Mouse (Mus musculus): Measurements from ENCODE around the gene Dnajc13. TPM values are rescaled to one million over a fixed set of nuclear protein-coding genes. Genes with fewer than 3 reads are reported as not detected.

Gene Dnajc13
- polyA plus RNA-seq, 1 experiment = 86.3 TPM

DNA sequence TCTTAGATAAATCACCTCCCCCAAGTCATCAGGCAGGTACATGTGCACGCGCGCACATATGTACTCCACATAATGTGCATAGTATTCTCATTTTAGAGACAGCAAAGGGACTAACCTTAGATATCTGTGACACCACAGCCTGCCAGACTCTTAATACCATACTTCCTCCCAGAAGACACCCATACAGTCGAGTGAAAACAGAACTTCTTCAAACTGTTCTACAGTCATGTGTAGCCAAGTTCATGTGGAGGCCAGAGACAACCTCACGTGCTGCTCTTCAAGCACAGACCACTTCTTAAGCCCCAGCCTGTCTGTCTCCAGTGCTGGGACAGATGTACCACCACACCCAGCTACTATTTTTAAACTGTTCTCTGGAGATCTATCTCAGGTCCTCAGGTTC is 29.7 kb downstream of the Dnajc13 start:
- TF ChIP-seq POLR2A (IDR thresholded peaks at IDR 0.05; ENCODE audit: borderline replicate concordance, extremely low read depth, insufficient read depth, insufficient read length, poor library complexity, severe bottlenecking) (no peak), CTCF (IDR thresholded peaks at IDR 0.05; ENCODE audit: borderline replicate concordance, extremely low read depth, insufficient read depth, insufficient read length) (no peak)
- DNase-seq (ENCODE audit: low read depth) = no peak

DNA sequence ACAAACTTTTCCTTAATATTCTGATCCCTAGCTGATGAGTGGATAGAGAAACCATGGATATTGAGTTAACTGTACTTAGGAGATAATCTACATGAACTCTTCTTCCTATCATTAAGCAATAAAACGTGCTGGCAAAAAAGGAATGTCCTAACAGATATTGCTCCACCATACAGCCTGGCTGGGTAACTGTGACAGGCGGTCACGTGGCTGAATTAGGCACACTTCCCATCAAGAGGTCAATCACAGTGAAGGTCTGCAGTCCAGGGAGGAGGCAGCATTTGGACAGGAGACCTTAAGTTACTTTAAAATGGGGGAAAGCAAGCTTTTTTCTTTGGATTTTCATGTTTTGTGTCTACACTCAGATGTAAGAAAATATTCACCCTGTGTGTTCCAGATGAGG is 30.7 kb downstream of the Dnajc13 start:
- DNase-seq (ENCODE audit: low read depth) = no peak
- no peak for TF ChIP-seq CTCF (IDR thresholded peaks at IDR 0.05; ENCODE audit: borderline replicate concordance, extremely low read depth, insufficient read depth, insufficient read length)
- no peak for TF ChIP-seq POLR2A (IDR thresholded peaks at IDR 0.05; ENCODE audit: borderline replicate concordance, extremely low read depth, insufficient read depth, insufficient read length, poor library complexity, severe bottlenecking)

DNA sequence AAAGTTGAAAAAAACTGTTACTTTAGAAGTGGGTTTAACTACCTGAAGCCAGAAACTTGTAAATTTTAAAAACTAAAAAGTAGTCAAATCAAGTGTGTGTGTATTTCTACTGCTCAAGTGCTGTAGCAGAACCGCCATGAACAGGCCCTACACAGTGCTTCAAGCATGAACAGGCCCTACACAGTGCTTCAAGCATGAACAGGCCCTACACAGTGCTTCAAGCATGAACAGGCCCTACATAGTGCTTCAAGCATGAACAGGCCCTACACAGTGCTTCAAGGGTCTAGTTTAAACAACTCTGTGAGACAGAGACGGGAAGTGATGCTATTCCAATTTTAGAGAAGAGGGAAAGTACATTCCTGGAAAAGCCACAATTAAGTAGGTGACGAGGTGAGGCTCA is 51.3 kb downstream of the Dnajc13 start:
- DNase-seq (ENCODE audit: low read depth) = no peak
- TF ChIP-seq CTCF (IDR thresholded peaks at IDR 0.05; ENCODE audit: borderline replicate concordance, extremely low read depth, insufficient read depth, insufficient read length) (no peak), POLR2A (IDR thresholded peaks at IDR 0.05; ENCODE audit: borderline replicate concordance, extremely low read depth, insufficient read depth, insufficient read length, poor library complexity, severe bottlenecking) (no peak)

DNA sequence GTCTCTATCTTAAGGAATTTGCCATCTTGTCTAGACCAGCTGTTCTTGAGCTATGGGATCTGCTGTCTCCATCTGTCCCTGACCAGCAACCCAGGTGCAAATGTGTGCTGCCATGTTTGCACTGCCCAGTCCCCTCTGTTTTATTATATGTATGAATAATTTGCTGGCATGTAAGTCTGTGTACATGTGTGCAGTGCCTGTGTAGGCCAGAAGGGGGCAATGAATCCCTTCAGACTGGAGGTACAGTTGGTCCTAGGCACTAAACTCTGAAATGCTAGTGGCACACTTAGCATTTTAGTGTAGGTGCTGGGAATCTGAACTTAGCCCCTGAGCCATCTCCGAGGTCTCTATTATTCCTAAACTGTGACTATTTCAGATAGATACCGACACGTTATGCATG is 58.9 kb downstream of the Dnajc13 start:
- no peak for TF ChIP-seq POLR2A (IDR thresholded peaks at IDR 0.05; ENCODE audit: borderline replicate concordance, extremely low read depth, insufficient read depth, insufficient read length, poor library complexity, severe bottlenecking)
- TF ChIP-seq CTCF (IDR thresholded peaks at IDR 0.05; ENCODE audit: borderline replicate concordance, extremely low read depth, insufficient read depth, insufficient read length) = peak; percentile 62; the same call in 1 of the 2 replicates
- peak; percentile 65 for DNase-seq (ENCODE audit: low read depth)

DNA sequence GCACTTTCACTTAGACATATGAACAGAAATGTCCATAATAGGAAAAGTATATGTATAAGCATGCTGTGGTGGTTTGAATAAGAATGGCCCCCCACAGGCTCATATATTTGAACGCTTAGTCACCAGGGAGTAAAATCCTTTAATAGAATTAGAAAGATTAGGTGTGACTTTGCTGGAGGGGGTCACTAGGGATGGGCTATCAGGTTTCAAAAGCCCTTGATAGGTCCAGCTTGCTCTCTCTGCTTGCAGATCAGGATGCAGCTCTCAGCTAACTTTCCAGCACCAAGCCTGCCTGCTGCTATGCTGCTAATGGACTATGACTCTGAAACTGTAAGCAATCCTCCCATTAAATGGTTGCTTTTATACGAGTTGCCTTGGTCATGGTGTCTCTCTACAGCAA is 68.2 kb downstream of the Dnajc13 start:
- no peak for TF ChIP-seq CTCF (IDR thresholded peaks at IDR 0.05; ENCODE audit: borderline replicate concordance, extremely low read depth, insufficient read depth, insufficient read length)
- TF ChIP-seq POLR2A (IDR thresholded peaks at IDR 0.05; ENCODE audit: borderline replicate concordance, extremely low read depth, insufficient read depth, insufficient read length, poor library complexity, severe bottlenecking) = no peak
- DNase-seq (ENCODE audit: low read depth) = no peak

DNA sequence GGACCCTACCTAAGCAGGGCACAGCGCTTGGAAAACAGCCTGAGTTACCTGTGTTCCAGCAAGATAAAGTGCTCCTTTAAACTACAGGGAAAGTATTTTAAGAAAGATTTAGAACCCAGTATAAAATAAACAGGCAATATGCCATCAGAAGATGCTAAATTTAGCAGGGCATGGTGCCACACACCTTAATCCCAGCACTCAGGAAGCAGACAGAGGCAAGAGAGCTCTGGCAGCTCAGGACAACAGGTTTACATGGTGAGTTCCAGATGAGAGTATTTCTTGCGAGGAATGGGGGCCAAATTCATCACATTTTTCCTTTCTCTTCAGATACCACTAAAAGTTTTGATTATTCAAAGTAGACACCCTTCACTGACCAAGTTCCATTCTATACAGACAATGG is 68.8 kb downstream of the Dnajc13 start:
- no peak for DNase-seq (ENCODE audit: low read depth)
- TF ChIP-seq CTCF (IDR thresholded peaks at IDR 0.05; ENCODE audit: borderline replicate concordance, extremely low read depth, insufficient read depth, insufficient read length) = no peak
- no peak for TF ChIP-seq POLR2A (IDR thresholded peaks at IDR 0.05; ENCODE audit: borderline replicate concordance, extremely low read depth, insufficient read depth, insufficient read length, poor library complexity, severe bottlenecking)

DNA sequence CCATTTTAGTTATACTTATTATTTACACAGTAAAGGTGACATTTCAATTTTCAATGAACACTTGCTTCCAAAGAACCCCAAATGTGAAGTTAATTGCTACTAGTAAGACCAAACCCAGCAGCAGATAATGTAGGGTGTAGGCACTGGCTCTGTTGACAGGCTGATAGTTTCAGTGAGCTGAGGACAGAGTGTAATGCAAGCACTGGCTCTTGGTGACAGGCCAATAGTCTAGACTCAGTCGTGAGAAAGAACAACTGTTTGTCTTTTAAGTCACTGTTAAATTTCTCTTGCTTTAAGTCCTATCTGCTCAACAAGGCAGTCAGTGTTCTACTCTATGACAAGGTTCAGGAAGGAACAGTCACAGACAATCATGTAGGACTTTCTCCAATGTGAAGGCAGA is 69.4 kb downstream of the Dnajc13 start:
- no peak for DNase-seq (ENCODE audit: low read depth)
- TF ChIP-seq CTCF (IDR thresholded peaks at IDR 0.05; ENCODE audit: borderline replicate concordance, extremely low read depth, insufficient read depth, insufficient read length) (no peak), POLR2A (IDR thresholded peaks at IDR 0.05; ENCODE audit: borderline replicate concordance, extremely low read depth, insufficient read depth, insufficient read length, poor library complexity, severe bottlenecking) (no peak)

DNA sequence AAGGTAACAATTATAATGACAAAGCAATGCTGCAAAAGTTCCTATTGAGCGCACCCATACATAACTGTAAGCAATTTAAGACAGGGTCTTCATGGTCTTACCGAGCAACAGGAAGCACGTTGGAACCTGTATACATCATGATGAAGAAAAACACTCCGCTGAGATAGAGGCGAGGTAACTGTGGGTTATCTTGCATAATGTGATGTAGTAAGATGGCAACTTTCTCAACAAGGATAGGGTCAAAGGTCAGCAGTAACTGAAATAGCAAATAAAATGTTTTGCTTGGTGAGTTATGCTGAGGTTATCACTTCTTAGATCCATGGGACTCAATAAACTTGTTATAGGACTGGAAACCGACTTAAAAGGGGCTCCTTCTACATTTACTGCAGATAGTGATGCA is 70.2 kb downstream of the Dnajc13 start:
- DNase-seq (ENCODE audit: low read depth) = no peak
- TF ChIP-seq POLR2A (IDR thresholded peaks at IDR 0.05; ENCODE audit: borderline replicate concordance, extremely low read depth, insufficient read depth, insufficient read length, poor library complexity, severe bottlenecking) (no peak), CTCF (IDR thresholded peaks at IDR 0.05; ENCODE audit: borderline replicate concordance, extremely low read depth, insufficient read depth, insufficient read length) (no peak)

DNA sequence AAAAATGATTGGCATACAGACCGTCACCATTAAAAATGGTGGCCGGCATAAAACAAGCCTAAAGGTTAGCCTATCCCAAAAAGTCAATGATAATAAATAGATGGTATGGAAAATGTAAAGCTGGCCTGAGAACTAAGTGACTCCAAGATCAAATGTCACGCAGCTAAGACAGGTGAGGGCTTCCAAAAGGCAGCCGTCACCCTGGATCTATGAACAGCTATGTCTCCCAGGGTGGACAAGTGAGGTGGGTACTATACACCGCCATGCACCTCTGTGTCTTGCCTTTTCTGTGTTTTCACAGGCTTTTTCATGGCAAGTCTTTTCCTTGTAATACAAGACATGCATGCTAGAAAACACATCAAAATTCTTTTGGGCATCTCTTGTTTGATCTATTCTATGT is 73.1 kb downstream of the Dnajc13 start:
- TF ChIP-seq CTCF (IDR thresholded peaks at IDR 0.05; ENCODE audit: borderline replicate concordance, extremely low read depth, insufficient read depth, insufficient read length) = no peak
- TF ChIP-seq POLR2A (IDR thresholded peaks at IDR 0.05; ENCODE audit: borderline replicate concordance, extremely low read depth, insufficient read depth, insufficient read length, poor library complexity, severe bottlenecking) = no peak
- DNase-seq (ENCODE audit: low read depth) = no peak

DNA sequence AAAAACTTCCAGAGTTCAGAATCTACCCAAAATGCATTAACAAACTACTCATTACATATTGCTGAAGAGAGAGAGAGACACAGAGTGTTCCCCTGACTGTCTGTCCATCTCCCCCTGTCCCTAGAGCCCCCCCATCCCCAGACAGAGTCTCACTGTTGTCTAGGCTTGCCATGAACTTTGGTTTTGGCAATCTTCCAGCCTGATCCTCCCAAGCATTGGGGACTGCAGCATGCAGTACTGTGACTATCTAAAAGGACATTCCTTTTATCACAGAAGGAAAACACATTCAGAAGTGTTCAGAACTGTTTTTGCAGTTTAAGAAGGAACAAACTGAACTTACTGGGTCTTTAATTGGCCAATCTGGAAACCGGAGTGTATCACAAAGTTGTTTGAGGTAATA is 74.0 kb downstream of the Dnajc13 start:
- TF ChIP-seq POLR2A (IDR thresholded peaks at IDR 0.05; ENCODE audit: borderline replicate concordance, extremely low read depth, insufficient read depth, insufficient read length, poor library complexity, severe bottlenecking) (no peak), CTCF (IDR thresholded peaks at IDR 0.05; ENCODE audit: borderline replicate concordance, extremely low read depth, insufficient read depth, insufficient read length) (no peak)
- peak; percentile 18 for DNase-seq (ENCODE audit: low read depth)

DNA sequence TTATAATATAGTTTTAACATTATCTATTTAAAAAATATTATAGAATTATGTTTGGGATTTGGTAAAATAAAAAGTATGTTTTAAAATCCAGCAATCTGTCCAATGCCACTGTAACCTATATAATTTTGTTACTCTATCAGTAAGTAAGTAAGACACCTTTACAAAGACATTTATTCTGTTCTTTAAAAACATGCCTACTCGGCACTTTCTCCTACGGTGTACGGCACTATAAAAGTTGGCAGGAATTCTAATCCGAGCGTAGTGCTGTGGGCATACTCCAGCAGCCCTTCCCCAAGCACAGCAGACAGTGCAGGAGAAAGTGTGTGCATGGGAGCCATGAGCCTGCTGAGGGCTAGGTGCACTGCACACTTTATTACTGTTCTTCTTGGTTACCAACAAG is 75.7 kb downstream of the Dnajc13 start:
- no peak for TF ChIP-seq CTCF (IDR thresholded peaks at IDR 0.05; ENCODE audit: borderline replicate concordance, extremely low read depth, insufficient read depth, insufficient read length)
- TF ChIP-seq POLR2A (IDR thresholded peaks at IDR 0.05; ENCODE audit: borderline replicate concordance, extremely low read depth, insufficient read depth, insufficient read length, poor library complexity, severe bottlenecking) = no peak
- no peak for DNase-seq (ENCODE audit: low read depth)

DNA sequence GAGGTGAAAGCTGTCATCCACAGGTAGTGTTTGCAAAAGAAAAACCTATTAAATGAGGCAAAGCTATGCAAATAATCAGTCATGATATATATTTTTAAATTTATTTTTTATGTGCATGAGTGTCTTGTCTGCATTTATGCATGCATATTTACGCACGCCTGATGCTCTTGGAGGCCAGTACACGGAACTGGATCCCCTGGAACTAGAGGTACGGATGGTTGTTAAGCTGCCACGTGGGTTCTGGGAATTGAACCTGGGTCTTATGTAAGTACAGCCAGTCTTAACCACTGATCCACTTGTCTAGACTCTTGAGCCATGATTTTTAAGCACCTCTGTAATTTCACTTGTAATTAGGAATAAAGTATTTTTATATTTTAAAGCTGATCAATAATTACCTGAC is 79.5 kb downstream of the Dnajc13 start:
- no peak for DNase-seq (ENCODE audit: low read depth)
- TF ChIP-seq CTCF (IDR thresholded peaks at IDR 0.05; ENCODE audit: borderline replicate concordance, extremely low read depth, insufficient read depth, insufficient read length) (no peak), POLR2A (IDR thresholded peaks at IDR 0.05; ENCODE audit: borderline replicate concordance, extremely low read depth, insufficient read depth, insufficient read length, poor library complexity, severe bottlenecking) (no peak)

DNA sequence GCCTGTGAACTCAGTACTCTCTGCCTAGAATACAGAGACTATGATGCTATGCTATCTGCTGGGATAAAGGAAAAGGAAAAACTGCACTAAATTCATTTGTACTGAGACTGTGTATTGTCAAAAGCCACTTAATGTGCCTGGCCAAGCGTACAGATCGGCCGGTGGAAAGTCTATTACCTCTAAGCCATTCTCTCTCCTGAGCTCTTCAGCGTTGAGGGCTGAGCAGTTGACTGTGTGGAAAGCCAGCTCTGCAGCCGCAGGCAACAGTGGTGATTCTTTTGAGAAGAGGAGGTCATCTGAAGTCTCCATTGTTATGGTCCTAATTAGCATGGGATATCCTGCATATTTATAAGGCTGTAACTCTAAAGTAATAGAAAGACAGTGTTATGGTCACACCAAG is 80.4 kb downstream of the Dnajc13 start:
- DNase-seq (ENCODE audit: low read depth) = peak; percentile 11
- TF ChIP-seq CTCF (IDR thresholded peaks at IDR 0.05; ENCODE audit: borderline replicate concordance, extremely low read depth, insufficient read depth, insufficient read length) (no peak), POLR2A (IDR thresholded peaks at IDR 0.05; ENCODE audit: borderline replicate concordance, extremely low read depth, insufficient read depth, insufficient read length, poor library complexity, severe bottlenecking) (no peak)

Measured in brain, embryonic 14.5 days (tissue).